Mouse (Mus musculus): ENCODE measurements around the gene Catsperg1. TPM values are rescaled to one million over a fixed set of nuclear protein-coding genes. Genes with fewer than 3 reads are reported as not detected.

The Catsperg1 gene
- 0.79 TPM for polyA plus RNA-seq (2017; shearing (Covaris generic))

DNA sequence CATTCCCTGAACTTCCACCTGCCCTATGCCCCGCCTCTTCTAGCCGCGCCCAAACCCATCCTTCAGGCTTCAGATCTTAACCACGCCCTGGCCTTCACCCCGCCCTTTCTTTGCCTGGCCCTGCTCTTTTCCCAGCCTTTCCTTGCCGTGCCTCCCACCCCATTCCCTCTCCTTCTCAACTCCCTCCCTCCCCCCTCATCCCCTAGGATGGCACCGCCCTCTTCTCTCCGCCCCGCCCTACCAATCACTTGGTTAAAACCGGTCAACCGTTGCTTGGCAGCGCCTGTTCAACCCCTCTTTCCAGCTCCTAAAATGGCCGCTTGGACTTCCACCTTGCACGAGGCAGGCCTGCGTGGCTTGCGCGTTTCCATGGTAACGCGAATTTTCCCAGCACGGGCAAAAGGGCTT is at the start of gene Catsperg1:
Catsperg1 (minus strand) TSS at position 361 of the 408 bp plus-strand sequence.

DNA sequence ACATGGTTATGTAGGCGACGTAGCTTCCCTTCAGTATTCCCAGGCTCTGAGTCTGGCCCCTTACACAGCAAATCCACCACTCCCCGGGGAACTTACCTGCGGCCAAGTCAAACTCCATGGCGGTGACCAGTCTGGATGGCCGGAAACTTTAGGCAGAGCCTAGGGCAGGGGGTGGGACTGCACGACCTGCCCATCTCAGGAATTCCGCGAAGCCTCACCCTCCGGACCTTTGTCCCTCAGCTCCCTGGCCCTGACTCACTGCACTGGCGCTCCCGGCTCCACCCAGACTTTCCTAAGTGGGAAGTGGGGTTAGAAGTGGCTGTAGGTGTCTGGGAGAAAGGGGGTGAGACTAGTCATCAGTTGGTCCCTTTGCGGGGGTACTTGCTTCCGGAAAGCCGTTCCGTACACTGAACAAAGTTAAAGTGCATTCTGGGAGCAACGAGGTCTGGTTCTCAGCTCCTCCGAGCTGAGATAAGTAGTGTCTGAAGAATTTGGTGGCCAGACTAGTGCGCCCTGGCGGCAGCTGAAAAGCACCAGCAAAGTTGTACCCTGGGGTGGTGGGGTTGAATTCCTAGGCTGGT is 34.5 kb upstream of the Catsperg1 start, which contains the start of gene 2200002D01Rik:
2200002D01Rik (minus strand) TSS at position 206 of the 581 bp plus-strand sequence.

DNA sequence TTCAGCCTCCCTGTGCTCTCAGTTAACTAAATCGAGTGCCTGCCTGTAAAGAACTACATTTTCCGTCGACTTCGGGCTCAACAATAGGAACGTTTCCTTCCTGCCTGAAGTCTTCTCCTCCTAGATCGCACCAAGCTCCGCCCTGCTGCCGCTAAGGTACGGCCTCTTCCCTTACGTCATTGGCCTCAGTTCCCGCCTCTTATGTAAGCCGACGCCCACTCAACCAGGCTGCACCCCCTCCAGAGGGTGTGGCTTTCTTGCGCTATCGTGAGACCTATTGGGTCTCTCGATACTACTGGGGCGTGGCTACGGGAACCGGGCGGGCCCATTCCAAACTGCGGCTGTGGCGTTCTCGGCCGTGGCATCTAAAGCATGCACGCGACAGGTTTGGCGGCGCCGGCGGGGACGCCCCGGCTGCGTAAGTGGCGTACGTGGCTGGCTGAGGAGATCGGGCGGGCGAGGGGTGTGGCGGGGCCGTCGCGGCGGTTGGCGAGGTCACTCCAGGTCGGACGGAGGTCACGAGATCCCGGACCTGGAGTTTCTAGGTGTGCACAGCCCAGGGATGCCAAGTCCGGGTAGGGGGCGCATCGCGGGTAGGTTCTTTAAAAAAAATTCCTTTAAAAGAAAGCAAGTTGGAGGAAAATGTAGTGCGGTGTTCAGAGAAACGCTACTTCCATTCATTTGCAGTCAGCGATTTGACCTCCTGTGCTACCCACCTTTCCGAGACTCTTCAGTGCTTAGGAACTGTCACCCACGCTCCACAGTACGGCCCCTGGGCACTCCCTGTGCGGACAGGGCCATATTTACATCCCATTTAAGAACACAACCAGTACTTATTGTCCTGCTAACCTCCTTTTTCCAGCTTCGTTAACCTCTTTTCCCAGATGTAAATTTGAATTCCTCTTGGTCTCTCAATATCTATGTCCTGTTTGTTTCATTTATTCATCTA is 24.5 kb upstream of the Catsperg1 start, which contains the start of gene Yif1b:
Yif1b (plus strand) TSS at position 311 of the 949 bp plus-strand sequence.

GRCm38 (mm10) chr7:29232247-29233013 is 18.6 kb upstream of the Catsperg1 start, which contains the start of gene Kcnk6:
Gene Kcnk6 (minus strand): TSS chr7:29232515.

DNA sequence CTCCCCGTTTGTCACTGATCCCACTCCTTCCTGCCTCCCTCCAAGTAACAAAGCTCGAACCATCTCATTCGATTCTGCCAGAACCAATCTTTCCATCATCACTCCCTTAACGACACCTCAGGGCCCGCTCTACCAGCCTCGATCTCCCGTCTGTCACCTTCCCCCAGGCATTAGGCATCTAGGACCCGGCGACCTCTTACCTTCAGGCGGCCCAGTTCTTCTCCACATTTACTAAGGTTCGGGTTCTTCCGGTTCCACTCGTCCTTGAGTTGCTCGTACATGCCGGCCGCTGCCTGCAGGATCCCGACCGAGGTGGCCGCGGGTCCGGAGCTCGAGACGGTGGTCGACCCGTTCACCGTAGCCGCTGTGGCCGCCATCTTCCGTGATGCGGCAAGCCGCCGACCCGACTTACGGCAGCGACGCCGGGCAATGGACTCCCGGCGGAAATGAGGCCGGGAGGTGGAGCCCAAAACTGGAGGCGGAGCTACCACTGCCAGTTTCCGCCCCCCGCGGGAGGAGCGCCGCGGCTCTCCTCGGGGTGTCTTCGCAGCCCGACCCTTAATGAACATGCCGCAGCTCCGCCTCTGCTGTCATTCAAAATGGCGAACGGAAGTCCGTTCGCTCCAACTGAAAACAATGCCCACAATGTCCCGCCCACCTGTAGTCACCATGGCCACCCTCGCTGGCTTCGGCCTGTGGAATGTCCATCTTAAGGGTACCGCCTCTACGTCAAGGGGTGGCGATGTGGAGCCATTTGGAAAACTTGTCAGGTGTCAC is 33.6 kb downstream of the Catsperg1 start, which contains the start of gene Psmd8:
Psmd8 (minus strand) TSS at position 625 of the 777 bp plus-strand sequence.

DNA sequence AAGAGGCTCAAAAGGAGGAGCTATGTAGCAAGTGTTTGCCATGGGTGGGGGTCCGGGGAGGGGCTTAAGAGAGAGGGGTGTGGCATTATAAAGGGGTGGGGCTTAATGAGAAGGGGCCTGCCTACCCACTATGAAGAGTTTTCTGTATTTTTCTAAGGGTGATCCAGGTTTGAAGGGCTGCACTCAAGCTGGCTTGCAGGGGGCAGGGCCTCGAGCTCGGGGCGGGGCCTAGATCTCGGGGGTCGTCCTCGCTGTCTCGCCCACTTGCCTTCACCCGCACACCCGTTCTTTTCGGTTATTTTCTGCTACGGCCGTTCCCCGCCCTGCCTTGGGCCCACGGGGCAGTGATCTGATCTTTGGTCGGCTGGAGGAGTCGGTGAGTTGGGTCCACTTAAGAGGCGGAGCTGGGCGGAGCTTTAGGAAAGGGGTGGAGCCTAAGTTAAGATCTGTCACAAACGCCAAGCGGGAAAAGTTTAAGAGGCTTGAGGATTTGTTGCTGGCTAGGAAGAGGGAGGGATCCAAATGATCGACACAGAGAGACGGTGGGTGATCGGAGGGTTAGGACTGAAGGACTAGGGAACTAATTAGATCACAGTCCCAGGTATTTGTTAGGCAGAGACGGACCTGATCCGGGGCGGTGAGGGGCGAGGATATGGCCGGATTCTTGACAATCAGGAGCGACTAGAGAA is 43.6 kb downstream of the Catsperg1 start, which contains the start of the genes Ggn and Spred3:
Ggn (plus strand) TSS at position 145 of the 689 bp plus-strand sequence.
Spred3 (minus strand) TSS at position 346 of the 689 bp plus-strand sequence.

GRCm38 (mm10) chr7:29155838-29156782 is 57.7 kb downstream of the Catsperg1 start, which contains the start of gene Fam98c:
Gene Fam98c (minus strand): TSS chr7:29156234.

DNA sequence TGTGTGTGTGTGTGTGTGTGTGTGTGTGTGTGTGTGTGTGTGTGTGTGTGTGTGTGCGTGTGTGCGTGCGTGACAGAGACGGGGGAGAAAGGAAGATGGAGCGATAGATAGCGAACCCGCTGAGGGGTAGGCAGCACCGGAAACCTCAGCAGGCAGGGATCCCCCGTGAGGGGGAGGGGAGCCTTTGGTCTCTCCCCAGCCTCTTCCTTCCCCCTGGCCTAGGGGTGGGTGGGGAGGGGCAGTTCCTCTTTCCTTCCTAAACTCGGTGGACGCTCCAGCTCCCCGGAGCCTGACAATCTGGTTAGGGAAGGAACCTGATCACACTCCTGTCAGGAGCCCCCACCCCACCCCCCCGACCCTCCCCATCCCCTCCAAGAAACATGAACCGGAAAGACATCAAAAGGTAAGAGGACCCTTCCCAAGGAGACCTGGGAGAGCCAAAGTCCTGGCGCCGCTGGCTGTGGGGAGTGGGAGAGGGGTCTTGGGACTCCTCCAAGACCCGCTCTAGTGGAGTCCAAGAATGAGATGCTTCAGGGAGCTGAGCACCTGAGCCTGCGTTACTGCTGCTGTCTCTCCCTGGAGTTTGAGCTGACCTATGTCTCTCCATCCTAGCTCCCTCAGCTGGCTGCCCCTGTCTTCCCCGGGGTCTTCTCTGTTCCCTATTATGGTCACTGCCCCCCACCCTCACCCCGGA is 79.0 kb downstream of the Catsperg1 start, which contains the start of gene Rasgrp4:
Rasgrp4 (plus strand) TSS at position 159 of the 694 bp plus-strand sequence.

Other genes starting within 250 kb of the Catsperg1 start
- gene Eif3k, start 232.2 kb downstream of the Catsperg1 start, polyA plus RNA-seq (2017; shearing (Covaris generic)): 397 TPM
- gene Map4k1, start 232.0 kb downstream of the Catsperg1 start, polyA plus RNA-seq (2017; shearing (Covaris generic)): 142 TPM
- 0.10 TPM for gene Ryr1, start 88.9 kb downstream of the Catsperg1 start, polyA plus RNA-seq (2017; shearing (Covaris generic))
- gene Rasgrp4, start 79.2 kb downstream of the Catsperg1 start, polyA plus RNA-seq (2017; shearing (Covaris generic)): 1.3 TPM
- gene Fam98c, start 57.8 kb downstream of the Catsperg1 start, polyA plus RNA-seq (2017; shearing (Covaris generic)): 11.8 TPM
- gene Ggn, start 43.8 kb downstream of the Catsperg1 start, polyA plus RNA-seq (2017; shearing (Covaris generic)): not detected
- gene Spred3, start 43.6 kb downstream of the Catsperg1 start, polyA plus RNA-seq (2017; shearing (Covaris generic)): not detected
- gene Psmd8, start 33.3 kb downstream of the Catsperg1 start, polyA plus RNA-seq (2017; shearing (Covaris generic)): 270 TPM
- 1.5 TPM for gene Kcnk6, start 18.5 kb upstream of the Catsperg1 start, polyA plus RNA-seq (2017; shearing (Covaris generic))
- 66.7 TPM for gene Yif1b, start 24.3 kb upstream of the Catsperg1 start, polyA plus RNA-seq (2017; shearing (Covaris generic))
- gene 2200002D01Rik, start 34.4 kb upstream of the Catsperg1 start, polyA plus RNA-seq (2017; shearing (Covaris generic)): 1.8 TPM
- 68.0 TPM for gene Spint2, start 67.9 kb upstream of the Catsperg1 start, polyA plus RNA-seq (2017; shearing (Covaris generic))
- not detected for gene Ppp1r14a, start 75.3 kb upstream of the Catsperg1 start, polyA plus RNA-seq (2017; shearing (Covaris generic))
- not detected for gene Dpf1, start 89.9 kb upstream of the Catsperg1 start, polyA plus RNA-seq (2017; shearing (Covaris generic))

Data from activated CD4-positive, CD25-positive, alpha-beta regulatory T cell, adult 9 weeks (primary cell).